Mouse (Mus musculus) forebrain, embryonic 14.5 days (tissue): ENCODE data around the gene C2cd4a. TPM values are rescaled to one million over a fixed set of nuclear protein-coding genes. Genes with fewer than 3 reads are reported as not detected.

ENCODE experiments used
- ATAC-seq: fragments of 200-750 bp; cut with Nextera tagmentation; 2 replicates; pipeline ENCODE4 v1.8.0; 2017; ENCODE audit warnings: mild to moderate bottlenecking, moderate library complexity
- DNase-seq: peaks from one replicate; pipeline ENCODE4 v3.0.0-alpha.2; 2015; ENCODE audit warnings: low spot score
- H3K27ac ChIP-seq: fragments of 300-500 bp; sonication (generic); 2 replicates; pipeline ENCODE4 v1.5.1; 2014; ENCODE audit warnings: low read depth, mild to moderate bottlenecking, control low read depth, low read length, moderate library complexity
- H3K27me3 ChIP-seq: fragments of 300-500 bp; sonication (generic); replicated peaks from 2 replicates; pipeline ENCODE4 v1.6.1; 2014; ENCODE audit warnings: low read length, control low read depth, mixed read lengths; ENCODE audit not compliant: control insufficient read depth, insufficient read depth
- H3K36me3 ChIP-seq: fragments of 300-500 bp; sonication (generic); 2 replicates; pipeline ENCODE4 v1.6.1; 2014; ENCODE audit warnings: low read length, control low read depth; ENCODE audit not compliant: control insufficient read depth, insufficient read depth
- H3K4me1 ChIP-seq: fragments of 300-500 bp; sonication (generic); 2 replicates; pipeline ENCODE4 v1.6.1; 2014; ENCODE audit warnings: antibody characterized with exemption, low read length, control low read depth; ENCODE audit not compliant: control insufficient read depth, insufficient read depth
- H3K4me2 ChIP-seq: fragments of 300-500 bp; sonication (generic); 2 replicates; pipeline ENCODE4 v1.6.1; 2014; ENCODE audit warnings: mild to moderate bottlenecking, control low read depth, low read length
- H3K4me3 ChIP-seq: fragments of 300-500 bp; sonication (generic); 2 replicates; pipeline ENCODE4 v1.5.1; 2014; ENCODE audit warnings: low read depth, low read length, control low read depth
- H3K9ac ChIP-seq: fragments of 300-500 bp; sonication (generic); 2 replicates; pipeline ENCODE4 v1.6.1; 2014; ENCODE audit warnings: mild to moderate bottlenecking, low read length, control low read depth, moderate library complexity
- H3K9me3 ChIP-seq: fragments of 300-500 bp; sonication (generic); replicated peaks from 2 replicates; pipeline ENCODE4 v1.6.1; 2016; ENCODE audit warnings: low read length, control low read depth, mixed read lengths; ENCODE audit not compliant: control insufficient read depth
- WGBS: fragments of 180-500 bp; shearing (Covaris S2); extraction: QIAGEN DNeasy Blood & Tissue Kit; methylation state at CpG from one replicate; pipeline ENCODE4 v1.1.7; 2014; 5-methylcytosine and 5-hydroxymethylcytosine counted together
- polyA plus RNA-seq: library from polyadenylated mRNA; unstranded; fragments of >200 nt; fragmentation: Nextera tagmentation; extraction: Ambion mirVana; gene quantifications from 2 replicates; pipeline ENCODE4 v1.2.1, GENCODE M21; 2014

Gene C2cd4a
- polyA plus RNA-seq, 1 experiment from 2014 or later, result 0.24 TPM

GRCm38 (mm10) chr9:67864011-67864410 lies 31.9 kb upstream of the C2cd4a start:
- 36% methylated on average over 4 of the region's 4 CpGs for WGBS
- DNase-seq, result no peak

GRCm38 (mm10) chr9:67863332-67863731 lies 31.2 kb upstream of the C2cd4a start:
- H3K27me3 ChIP-seq, result no peaks in the 10 kb centered on the region
- H3K4me1 ChIP-seq, result no peaks in the 10 kb centered on the region
- no peak overlapping the region for H3K4me2 ChIP-seq
- no peaks in the 10 kb centered on the region for H3K9me3 ChIP-seq
- H3K27ac ChIP-seq, result no peak overlapping the region
- WGBS, result 90% methylated on average over 5 of the region's 5 CpGs
- no peak for ATAC-seq
- no peak for DNase-seq
- H3K36me3 ChIP-seq, result no peaks in the 10 kb centered on the region
- no peak overlapping the region for H3K9ac ChIP-seq
- H3K4me3 ChIP-seq, result no peak overlapping the region

More at GRCm38 (mm10) chr9:67864011-67864410, 31.9 kb upstream of the C2cd4a start:
- H3K27me3 ChIP-seq, result no peaks in the 10 kb centered on the region
- H3K36me3 ChIP-seq, result no peaks in the 10 kb centered on the region
- no peaks in the 10 kb centered on the region for H3K4me1 ChIP-seq
- ATAC-seq, result no peak
- H3K4me3 ChIP-seq, result no peak overlapping the region
- no peak overlapping the region for H3K4me2 ChIP-seq
- no peak overlapping the region for H3K27ac ChIP-seq
- no peaks in the 10 kb centered on the region for H3K9me3 ChIP-seq
- H3K9ac ChIP-seq, result no peak overlapping the region

- Histone ChIP-seq H3K9ac (no peak overlapping the region), H3K4me3 (no peak overlapping the region), H3K9me3 (no peaks in the 10 kb centered on the region), H3K36me3 (no peaks in the 10 kb centered on the region; the same call in 1 of the 2 replicates), H3K4me2 (no peak overlapping the region), H3K4me1 (no peaks in the 10 kb centered on the region), H3K27ac (no peak overlapping the region), H3K27me3 (no peaks in the 10 kb centered on the region)
- 82% methylated on average over 2 of the region's 2 CpGs for WGBS
- DNase-seq (no peak), ATAC-seq (no peak)
Measured at GRCm38 (mm10) chr9:67860273-67860672, 28.1 kb upstream of the C2cd4a start.

DNA sequence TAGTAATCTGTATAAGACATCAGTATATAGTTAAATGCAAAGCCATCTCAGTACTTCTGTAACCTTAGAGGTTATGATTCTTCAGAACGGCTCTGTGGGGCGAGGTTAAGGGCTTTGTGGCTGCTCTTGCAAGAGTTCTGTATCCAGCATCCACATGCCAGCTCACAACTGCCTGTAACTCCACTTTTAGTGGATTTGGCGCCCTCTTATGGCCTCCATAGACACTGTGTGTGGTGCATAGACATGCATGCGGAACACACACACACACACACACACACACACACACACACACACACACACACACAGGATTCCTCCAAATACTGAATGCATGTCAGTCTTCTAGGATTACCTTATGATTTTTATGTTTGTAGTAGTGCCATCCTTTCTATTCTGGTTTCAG lies 19.0 kb upstream of the C2cd4a start:
- H3K4me2 ChIP-seq, result no peak overlapping the region
- 82% methylated on average over 4 of the region's 4 CpGs for WGBS
- no peak overlapping the region for H3K4me3 ChIP-seq
- H3K36me3 ChIP-seq, result no peaks in the 10 kb centered on the region; the same call in 1 of the 2 replicates
- no peak for ATAC-seq
- H3K27me3 ChIP-seq, result no peaks in the 10 kb centered on the region
- no peak overlapping the region for H3K27ac ChIP-seq
- H3K4me1 ChIP-seq, result no peaks in the 10 kb centered on the region
- no peak for DNase-seq
- H3K9me3 ChIP-seq, result no peaks in the 10 kb centered on the region
- no peak overlapping the region for H3K9ac ChIP-seq

GRCm38 (mm10) chr9:67849846-67850245 lies 17.7 kb upstream of the C2cd4a start:
- no peaks in the 10 kb centered on the region for H3K9me3 ChIP-seq
- no peak overlapping the region for H3K9ac ChIP-seq
- DNase-seq (no peak), ATAC-seq (no peak)
- H3K4me2 ChIP-seq, result no peak overlapping the region
- WGBS, result 93% methylated on average over 3 of the region's 3 CpGs
- no peaks in the 10 kb centered on the region for H3K27me3 ChIP-seq
- no peaks in the 10 kb centered on the region for H3K4me1 ChIP-seq
- no peak overlapping the region for H3K4me3 ChIP-seq
- H3K27ac ChIP-seq, result no peak overlapping the region
- H3K36me3 ChIP-seq, result no peaks in the 10 kb centered on the region

DNA sequence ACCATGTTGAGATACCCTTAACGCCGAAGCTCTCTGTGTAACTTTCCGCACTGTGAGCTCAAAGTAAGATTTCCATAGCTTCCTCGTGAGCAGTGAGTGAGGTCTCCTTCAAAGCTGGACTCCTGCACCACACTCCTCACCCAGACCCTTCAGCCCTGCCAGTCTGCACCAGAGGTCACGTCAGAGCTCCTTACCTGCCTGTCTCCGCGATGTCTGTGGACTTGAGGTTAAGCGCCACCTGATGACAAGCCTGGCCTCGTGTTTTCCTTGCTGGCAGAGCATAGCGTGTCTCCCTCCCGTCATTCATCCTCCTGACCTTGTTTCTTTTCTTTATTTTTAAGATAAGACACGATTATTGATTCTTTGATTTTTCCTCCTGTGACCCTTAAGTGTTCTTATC lies 17.3 kb upstream of the C2cd4a start:
- Histone ChIP-seq H3K27me3 (no peaks in the 10 kb centered on the region), H3K4me1 (no peaks in the 10 kb centered on the region), H3K4me2 (no peak overlapping the region), H3K27ac (no peak overlapping the region), H3K9ac (no peak overlapping the region), H3K4me3 (no peak overlapping the region), H3K36me3 (no peaks in the 10 kb centered on the region), H3K9me3 (no peaks in the 10 kb centered on the region)
- DNase-seq (no peak), ATAC-seq (no peak)
- WGBS, result 83% methylated on average over 12 of the region's 12 CpGs

DNA sequence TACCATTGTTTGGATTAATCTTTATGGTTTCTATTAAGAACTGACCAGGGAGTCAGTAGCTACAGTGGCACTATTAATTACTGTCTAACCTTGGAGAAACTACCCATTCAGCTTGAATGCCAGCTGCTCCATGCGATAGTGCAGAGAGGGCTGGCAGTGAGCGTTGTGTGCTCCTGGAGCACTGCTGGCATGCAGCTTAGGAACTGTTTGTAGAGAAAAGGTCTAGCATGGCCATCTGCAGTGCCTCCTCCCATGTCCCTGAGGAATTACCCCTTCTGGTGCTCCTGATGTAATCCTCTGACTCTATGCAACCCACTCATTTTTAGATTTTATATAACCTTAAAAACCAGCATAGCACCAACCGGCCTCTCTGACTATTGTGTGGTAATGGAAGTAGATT lies 15.5 kb upstream of the C2cd4a start:
- Histone ChIP-seq H3K36me3 (no peaks in the 10 kb centered on the region), H3K4me1 (no peaks in the 10 kb centered on the region), H3K4me3 (no peak overlapping the region), H3K9me3 (no peaks in the 10 kb centered on the region), H3K27me3 (no peaks in the 10 kb centered on the region), H3K27ac (no peak overlapping the region), H3K4me2 (no peak overlapping the region), H3K9ac (no peak overlapping the region)
- ATAC-seq (no peak), DNase-seq (no peak)
- WGBS, result 84% methylated on average over 3 of the region's 3 CpGs

GRCm38 (mm10) chr9:67846089-67846488 lies 14.0 kb upstream of the C2cd4a start:
- 92% methylated on average over 2 of the region's 2 CpGs for WGBS
- DNase-seq, result no peak

GRCm38 (mm10) chr9:67845648-67846047 lies 13.5 kb upstream of the C2cd4a start:
- WGBS, result 83% methylated on average over 5 of the region's 5 CpGs
- DNase-seq (no peak), ATAC-seq (no peak)
- Histone ChIP-seq H3K4me1 (peaks cover 5% of the 10 kb centered on the region), H3K9me3 (no peaks in the 10 kb centered on the region), H3K9ac (no peak overlapping the region), H3K36me3 (no peaks in the 10 kb centered on the region), H3K4me2 (no peak overlapping the region), H3K27ac (no peak overlapping the region), H3K27me3 (no peaks in the 10 kb centered on the region), H3K4me3 (no peak overlapping the region)

More at GRCm38 (mm10) chr9:67846089-67846488, 14.0 kb upstream of the C2cd4a start:
- Histone ChIP-seq H3K4me2 (no peak overlapping the region), H3K9ac (no peak overlapping the region), H3K4me3 (no peak overlapping the region), H3K27ac (no peak overlapping the region), H3K27me3 (no peaks in the 10 kb centered on the region), H3K36me3 (no peaks in the 10 kb centered on the region), H3K4me1 (peaks cover 1% of the 10 kb centered on the region; the same call in 1 of the 2 replicates), H3K9me3 (no peaks in the 10 kb centered on the region)
- no peak for ATAC-seq
